Mouse (Mus musculus) intestine, embryonic 14.5 days (tissue): Measurements from ENCODE around the gene Acot3. TPM values are rescaled to one million over a fixed set of nuclear protein-coding genes. Genes with fewer than 3 reads are reported as not detected.
"Not testable (repeated sequence)": the region's sequence is repeated elsewhere in the genome, so short reads cannot be mapped to it uniquely, and the experiment has no call there.

ENCODE experiments used
- ATAC-seq: fragments of 200-750 bp; cut with Nextera tagmentation; replicated peaks from 2 replicates; pipeline ENCODE4 v1.8.0; 2017; ENCODE audit warnings: low read depth, moderate number of reproducible peaks, moderate TSS enrichment, moderate library complexity; ENCODE audit not compliant: low FRiP score, low TSS enrichment
- DNase-seq: peaks from one replicate; pipeline ENCODE4 v3.0.0-alpha.2; 2018; ENCODE audit warnings: low spot score
- H3K27ac ChIP-seq: fragments of 300-500 bp; sonication (generic); 2 replicates; pipeline ENCODE4 v1.5.1; 2014; ENCODE audit warnings: low read depth, mild to moderate bottlenecking, control low read depth
- H3K27me3 ChIP-seq: fragments of 300-500 bp; sonication (generic); replicated peaks from 2 replicates; pipeline ENCODE4 v1.6.1; 2014; ENCODE audit warnings: low read length, control low read depth; ENCODE audit not compliant: control insufficient read depth, insufficient read depth
- H3K36me3 ChIP-seq: fragments of 300-500 bp; sonication (generic); 2 replicates; pipeline ENCODE4 v1.6.1; 2014; ENCODE audit warnings: low read length, control low read depth; ENCODE audit not compliant: control insufficient read depth, insufficient read depth
- H3K4me1 ChIP-seq: fragments of 300-500 bp; sonication (generic); replicated peaks from 2 replicates; pipeline ENCODE4 v1.6.1; 2014; ENCODE audit warnings: low read length, control low read depth, mixed read lengths; ENCODE audit not compliant: control insufficient read depth, insufficient read depth
- H3K4me2 ChIP-seq: fragments of 300-500 bp; sonication (generic); 2 replicates; pipeline ENCODE4 v1.6.1; 2014; ENCODE audit warnings: low read length
- H3K4me3 ChIP-seq: fragments of 300-500 bp; sonication (generic); 2 replicates; pipeline ENCODE4 v1.5.1; 2014; ENCODE audit warnings: low read depth, low read length, control low read depth, mixed read lengths
- H3K9ac ChIP-seq: fragments of 300-500 bp; sonication (generic); 2 replicates; pipeline ENCODE4 v1.6.1; 2014; ENCODE audit warnings: mild to moderate bottlenecking, low read length
- H3K9me3 ChIP-seq: fragments of 300-500 bp; sonication (generic); 2 replicates; pipeline ENCODE4 v1.6.1; 2016; ENCODE audit warnings: low read length, control low read depth; ENCODE audit not compliant: control insufficient read depth
- WGBS: fragments of 180-500 bp; shearing (Covaris S2); extraction: QIAGEN DNeasy Blood & Tissue Kit; methylation state at CpG from one replicate; pipeline ENCODE4 v1.1.7; 2014; 5-methylcytosine and 5-hydroxymethylcytosine counted together
- polyA plus RNA-seq: library from polyadenylated mRNA; unstranded; fragments of >200 nt; fragmentation: Nextera tagmentation; extraction: Ambion mirVana; gene quantifications from 2 replicates; pipeline ENCODE4 v1.2.1, GENCODE M21; 2014

Gene Acot3
- polyA plus RNA-seq, 1 experiment from 2014 or later, result 0.68 TPM

GRCm38 (mm10) chr12:84033302-84033701, 18.6 kb upstream of the Acot3 start:
- not testable (repeated sequence) for H3K36me3 ChIP-seq, DNase-seq, H3K9ac ChIP-seq, H3K9me3 ChIP-seq, H3K27ac ChIP-seq, H3K4me2 ChIP-seq, H3K27me3 ChIP-seq, ATAC-seq, H3K4me1 ChIP-seq, H3K4me3 ChIP-seq
- WGBS, result 74% methylated on average over 2 of the region's 2 CpGs

GRCm38 (mm10) chr12:84034108-84034507, 17.8 kb upstream of the Acot3 start:
- no peak overlapping the region for H3K4me3 ChIP-seq
- no peak overlapping the region for H3K27ac ChIP-seq
- DNase-seq (no peak), ATAC-seq (no peak)
- H3K4me1 ChIP-seq, result peaks cover 3% of the 10 kb centered on the region; the same call in 1 of the 2 replicates
- no peaks in the 10 kb centered on the region for H3K36me3 ChIP-seq
- H3K9me3 ChIP-seq, result no peaks in the 10 kb centered on the region
- no peak overlapping the region for H3K4me2 ChIP-seq
- no peaks in the 10 kb centered on the region for H3K27me3 ChIP-seq
- 27% methylated on average over 4 of the region's 4 CpGs for WGBS
- H3K9ac ChIP-seq, result no peak overlapping the region

GRCm38 (mm10) chr12:84038241-84038640, 13.7 kb upstream of the Acot3 start, which contains the start of gene Acot4:
TSS of gene Acot4 (plus strand) at chr12:84038379.
- H3K9ac ChIP-seq, result peak within 1 kb of the TSS; percentile 42
- not testable (repeated sequence) for H3K36me3 ChIP-seq, H3K27me3 ChIP-seq, H3K9me3 ChIP-seq, H3K27ac ChIP-seq, H3K4me1 ChIP-seq
- 6% methylated on average over 23 of the region's 32 CpGs for whole genome bisulfite sequencing
- peak within 1 kb of the TSS; percentile 40 for H3K4me3 ChIP-seq
- ATAC-seq, result peak; percentile 60; the same call in 1 of the 2 replicates
- peak within 1 kb of the TSS; percentile 58 for H3K4me2 ChIP-seq
- peak; percentile 74 for DNase-seq

- not testable (repeated sequence) for H3K9me3 ChIP-seq, H3K36me3 ChIP-seq, H3K27ac ChIP-seq, H3K27me3 ChIP-seq, H3K4me1 ChIP-seq
- 1% methylated on average over 38 of the region's 39 CpGs for WGBS
- H3K4me3 ChIP-seq, result peak within 1 kb of the TSS; percentile 40
- ATAC-seq (0 out of 2 replicates have a peak, but pooled peaks have one; percentile 71), DNase-seq (peak; percentile 64)
- peak within 1 kb of the TSS; percentile 42 for H3K9ac ChIP-seq
- H3K4me2 ChIP-seq, result peak within 1 kb of the TSS; percentile 58
Observed at GRCm38 (mm10) chr12:84038691-84039111, 13.2 kb upstream of the Acot3 start, which contains the start of gene Gm49366. TSS of gene Gm49366 (plus strand) at chr12:84038935.

- ATAC-seq, result no peak
- H3K9ac ChIP-seq, result no peak overlapping the region
- no peaks in the 10 kb centered on the region for H3K4me1 ChIP-seq
- no peaks in the 10 kb centered on the region for H3K36me3 ChIP-seq
- H3K27me3 ChIP-seq, result no peaks in the 10 kb centered on the region
- H3K9me3 ChIP-seq, result peaks cover 4% of the 10 kb centered on the region; the same call in 1 of the 2 replicates
- H3K4me2 ChIP-seq, result no peak overlapping the region
- H3K27ac ChIP-seq, result no peak overlapping the region
- H3K4me3 ChIP-seq, result no peak overlapping the region
- no peak for DNase-seq
- 65% methylated on average over 5 of the region's 5 CpGs for WGBS
Observed at GRCm38 (mm10) chr12:84042248-84042647, 9.7 kb upstream of the Acot3 start.

GRCm38 (mm10) chr12:84044045-84044444, 7.9 kb upstream of the Acot3 start:
- Histone ChIP-seq H3K27ac (no peak overlapping the region), H3K4me3 (no peak overlapping the region), H3K9ac (no peak overlapping the region), H3K4me2 (no peak overlapping the region), H3K27me3 (no peaks in the 10 kb centered on the region), H3K36me3 (no peaks in the 10 kb centered on the region), H3K9me3 (peaks cover 12% of the 10 kb centered on the region; the same call in 1 of the 2 replicates), H3K4me1 (no peaks in the 10 kb centered on the region)
- 59% methylated on average over 2 of the region's 2 CpGs for WGBS
- ATAC-seq (no peak), DNase-seq (no peak)

- Histone ChIP-seq H3K4me2 (no peak overlapping the region), H3K9me3 (peaks cover 9% of the 10 kb centered on the region; the same call in 1 of the 2 replicates), H3K4me1 (no peaks in the 10 kb centered on the region), H3K4me3 (no peak overlapping the region), H3K27ac (no peak overlapping the region), H3K9ac (no peak overlapping the region), H3K36me3 (no peaks in the 10 kb centered on the region), H3K27me3 (no peaks in the 10 kb centered on the region)
- no peak for ATAC-seq
- 82% methylated on average over 1 of the region's 1 CpGs for WGBS
- DNase-seq, result no peak
Observed at GRCm38 (mm10) chr12:84046906-84047305, 5.0 kb upstream of the Acot3 start.

GRCm38 (mm10) chr12:84050744-84051143, 1.2 kb upstream of the Acot3 start:
- H3K36me3 ChIP-seq, DNase-seq, H3K9me3 ChIP-seq, H3K4me3 ChIP-seq, H3K4me2 ChIP-seq, H3K27ac ChIP-seq, H3K4me1 ChIP-seq, H3K9ac ChIP-seq, ATAC-seq: not testable (repeated sequence)
- H3K27me3 ChIP-seq, result peaks cover 19% of the 10 kb centered on the region
- 89% methylated on average over 5 of the region's 5 CpGs for WGBS

- ATAC-seq, result no peak
- 87% methylated on average over 7 of the region's 7 CpGs for WGBS
- Histone ChIP-seq H3K36me3 (no peaks in the 10 kb centered on the region), H3K4me1 (0 out of 2 replicates have a peak, but pooled peaks cover 2% of the 10 kb centered on the region), H3K27ac (no peak overlapping the region), H3K9ac (no peak overlapping the region), H3K4me2 (no peak overlapping the region), H3K4me3 (no peak overlapping the region), H3K27me3 (peaks cover 19% of the 10 kb centered on the region), H3K9me3 (peaks cover 9% of the 10 kb centered on the region; the same call in 1 of the 2 replicates)
- no peak for DNase-seq
Observed at GRCm38 (mm10) chr12:84052609-84053008, 665 bp downstream of the Acot3 start.
